Mouse (Mus musculus): ENCODE measurements around the gene Nsd2. TPM values are rescaled to one million over a fixed set of nuclear protein-coding genes. Genes with fewer than 3 reads are reported as not detected.
"Not testable (repeated sequence)": the region's sequence is repeated elsewhere in the genome, so short reads cannot be mapped to it uniquely, and the experiment has no call there.

The Nsd2 gene
- total RNA-seq, 4 experiments from 2014 or later = 7.4 to 12.7 (median 11.2) TPM

- no peak for DNase-seq (ENCODE audit: low spot score in 2 of 2)
Observed at GRCm38 (mm10) chr5:33842549-33842948, 22.0 kb downstream of the Nsd2 start.

- no peak for DNase-seq (ENCODE audit: low spot score in 2 of 2)
Observed at GRCm38 (mm10) chr5:33851466-33851865, 30.9 kb downstream of the Nsd2 start.

GRCm38 (mm10) chr5:33853086-33853485, 32.6 kb downstream of the Nsd2 start:
- DNase-seq (ENCODE audit: low spot score in 2 of 2) = no peak

- no peak for DNase-seq (ENCODE audit: low spot score in 2 of 2)
Observed at GRCm38 (mm10) chr5:33854019-33854418, 33.5 kb downstream of the Nsd2 start.

GRCm38 (mm10) chr5:33857693-33858092, 37.2 kb downstream of the Nsd2 start:
- no peak for DNase-seq (ENCODE audit: low spot score in 2 of 2)

GRCm38 (mm10) chr5:33875472-33875871, 54.9 kb downstream of the Nsd2 start:
- no peak for DNase-seq (ENCODE audit: low spot score in 2 of 2)

GRCm38 (mm10) chr5:33881118-33881517, 60.6 kb downstream of the Nsd2 start:
- DNase-seq (ENCODE audit: low spot score in 2 of 2) = no peak

GRCm38 (mm10) chr5:33893406-33893805, 72.9 kb downstream of the Nsd2 start:
- no peak for DNase-seq (ENCODE audit: low spot score in 2 of 2)

- DNase-seq (ENCODE audit: low spot score in 2 of 2) = no peak
Observed at GRCm38 (mm10) chr5:33895116-33895515, 74.6 kb downstream of the Nsd2 start.

GRCm38 (mm10) chr5:33897158-33897557, 76.6 kb downstream of the Nsd2 start:
- no peak for DNase-seq (ENCODE audit: low spot score in 2 of 2)

GRCm38 (mm10) chr5:33898671-33899070, 78.1 kb downstream of the Nsd2 start:
- no peak for DNase-seq (ENCODE audit: low spot score in 2 of 2)

- DNase-seq (ENCODE audit: low spot score in 2 of 2) = no peak
Observed at GRCm38 (mm10) chr5:33899245-33899644, 78.7 kb downstream of the Nsd2 start.

GRCm38 (mm10) chr5:33900101-33900500, 79.6 kb downstream of the Nsd2 start:
- DNase-seq (ENCODE audit: low spot score in 2 of 2) = no peak

- DNase-seq (ENCODE audit: low spot score in 2 of 2) = no peak
Observed at GRCm38 (mm10) chr5:33900701-33901263, 80.3 kb downstream of the Nsd2 start.

GRCm38 (mm10) chr5:33901278-33901677, 80.8 kb downstream of the Nsd2 start:
- no peak for DNase-seq (ENCODE audit: low spot score in 2 of 2)

- DNase-seq (ENCODE audit: low spot score in 2 of 2) = no peak
Observed at GRCm38 (mm10) chr5:33902696-33903095, 82.2 kb downstream of the Nsd2 start.

GRCm38 (mm10) chr5:33903176-33903575, 82.7 kb downstream of the Nsd2 start:
- no peak for DNase-seq (ENCODE audit: low spot score in 2 of 2)

- DNase-seq (ENCODE audit: low spot score in 2 of 2) = not testable (repeated sequence)
Observed at GRCm38 (mm10) chr5:33915031-33915430, 94.5 kb downstream of the Nsd2 start.

GRCm38 (mm10) chr5:33916616-33917015, 96.1 kb downstream of the Nsd2 start:
- not testable (repeated sequence) for DNase-seq (ENCODE audit: low spot score in 2 of 2)

GRCm38 (mm10) chr5:33919466-33919865, 98.9 kb downstream of the Nsd2 start:
- DNase-seq (ENCODE audit: low spot score in 2 of 2) = no peak

GRCm38 (mm10) chr5:33920037-33920436, 99.5 kb downstream of the Nsd2 start:
- no peak for DNase-seq (ENCODE audit: low spot score in 2 of 2)

- DNase-seq (ENCODE audit: low spot score in 2 of 2) = no peak
Observed at GRCm38 (mm10) chr5:33920924-33921323, 100.4 kb downstream of the Nsd2 start.

- DNase-seq (ENCODE audit: low spot score in 2 of 2) = peak; percentile 49 to 51
Observed at GRCm38 (mm10) chr5:33921486-33922235, 101.1 kb downstream of the Nsd2 start.
